Mouse (Mus musculus): ENCODE measurements at regions not wholly inside any gene's neighbourhood (a gene's known extent, or its start where the extent isn't known, plus 50 kb on each side); places are given as distances from the start of the nearest gene placed in this dataset.
A peak's percentile ranks its signal among the peaks of the same experiment; 100 is the strongest.

DNA sequence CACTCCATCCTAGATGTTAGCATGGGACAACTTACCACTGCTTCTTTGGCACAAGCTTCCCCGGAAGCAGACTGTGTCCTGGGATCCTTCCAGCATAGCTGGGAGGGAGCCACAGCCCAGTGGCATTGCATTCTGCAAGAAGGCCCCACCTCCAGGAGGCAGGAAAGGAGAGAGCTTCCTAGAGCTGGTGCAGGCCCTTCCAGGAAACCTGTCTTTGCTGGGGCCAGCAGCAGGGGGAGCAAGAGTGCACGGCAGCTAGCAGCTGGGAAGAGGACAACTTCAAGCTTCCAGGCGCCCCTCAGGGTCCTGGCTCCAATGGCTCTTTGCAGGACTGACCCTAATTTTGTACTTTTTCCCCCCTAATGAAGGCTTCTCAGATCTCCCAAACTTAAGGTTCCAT, 115.4 kb upstream of the Sorcs3 start:
- peak in 1 of 2 experiments; percentile 21 for DNase-seq (ENCODE audit: inconsistent age in 2 of 2, low spot score in 1 of 2)

- no peak for DNase-seq (ENCODE audit: inconsistent age in 2 of 2, low spot score in 1 of 2)
These were observed 108.5 kb upstream of the Sorcs3 start for GRCm38 (mm10) chr19:48097363-48097762.

DNA sequence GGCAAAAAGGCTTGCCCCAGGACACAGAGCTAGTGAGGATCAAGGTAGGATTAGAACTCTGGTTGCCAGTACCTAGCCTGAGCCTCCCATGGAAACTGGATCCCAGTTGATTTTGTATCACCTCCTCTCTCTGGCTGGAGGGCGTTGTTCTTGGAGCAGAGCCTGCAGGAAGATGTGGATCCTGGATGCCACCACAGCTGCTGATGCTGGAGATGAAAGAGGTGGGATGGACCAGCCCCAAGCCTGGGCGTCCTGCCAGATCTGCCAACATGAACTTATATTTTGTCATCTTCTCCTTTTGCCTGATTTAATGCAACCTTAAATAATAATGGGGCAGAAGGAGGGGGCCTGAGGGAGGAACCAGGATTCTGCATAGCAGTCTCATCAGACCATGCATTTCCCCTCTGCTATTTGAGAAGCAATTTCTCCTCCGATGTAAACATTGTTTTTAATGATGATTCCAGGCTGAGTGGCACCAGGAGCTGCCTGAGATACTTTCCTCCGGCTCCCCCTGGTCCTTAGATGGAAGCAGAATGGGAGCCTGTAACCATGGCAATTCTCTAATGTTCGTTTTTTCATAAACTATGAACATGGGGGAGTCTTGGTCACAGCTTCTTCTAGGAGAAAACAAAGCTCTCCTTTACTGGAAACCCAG, 107.8 kb upstream of the Sorcs3 start:
- no peak for DNase-seq (ENCODE audit: inconsistent age in 2 of 2, low spot score in 1 of 2)

- DNase-seq (ENCODE audit: inconsistent age in 2 of 2, low spot score in 1 of 2): no peak
These were observed 104.8 kb upstream of the Sorcs3 start for GRCm38 (mm10) chr19:48100991-48101390.

DNA sequence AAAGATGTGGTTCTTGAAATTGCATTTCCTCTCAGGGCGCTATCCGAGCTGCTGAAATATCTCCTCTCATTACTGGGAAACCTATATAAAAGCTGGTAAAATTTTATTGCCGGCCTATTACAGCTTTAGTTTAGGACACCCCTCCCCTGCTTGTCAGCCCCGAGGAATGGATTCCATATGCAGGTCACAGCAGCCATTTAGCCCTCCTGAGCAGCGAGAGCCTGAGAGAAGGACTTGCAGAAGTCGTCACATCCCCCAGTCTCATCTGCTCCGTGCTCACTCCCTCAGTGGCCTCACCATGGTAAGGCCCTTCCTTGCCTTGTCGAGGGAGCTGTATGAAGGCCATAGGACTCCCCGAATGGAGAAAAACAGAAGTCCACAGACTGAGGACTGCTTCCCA, 90.7 kb upstream of the Sorcs3 start:
- no peak for DNase-seq (ENCODE audit: inconsistent age in 2 of 2, low spot score in 1 of 2)

DNA sequence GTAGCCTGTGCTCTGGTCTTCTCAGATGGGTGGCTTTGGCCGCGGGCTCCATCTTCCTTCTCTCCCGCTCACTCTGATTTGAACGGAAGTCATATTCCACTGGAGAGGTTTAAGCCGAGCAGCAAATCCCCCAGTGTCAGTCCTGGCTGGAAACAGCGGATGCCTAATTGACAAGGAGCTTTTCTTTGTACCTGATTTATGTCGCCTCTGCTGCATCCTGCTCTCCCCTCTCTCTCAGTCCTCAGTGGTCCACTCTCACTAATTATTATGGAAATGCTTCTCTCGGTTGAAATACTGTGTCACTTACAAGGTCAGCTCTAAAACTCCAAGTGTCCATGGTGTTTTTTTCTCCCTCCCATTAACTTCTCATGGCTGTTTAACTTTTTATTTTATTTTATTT, 90.1 kb upstream of the Sorcs3 start:
- DNase-seq (ENCODE audit: inconsistent age in 2 of 2, low spot score in 1 of 2): no peak

DNA sequence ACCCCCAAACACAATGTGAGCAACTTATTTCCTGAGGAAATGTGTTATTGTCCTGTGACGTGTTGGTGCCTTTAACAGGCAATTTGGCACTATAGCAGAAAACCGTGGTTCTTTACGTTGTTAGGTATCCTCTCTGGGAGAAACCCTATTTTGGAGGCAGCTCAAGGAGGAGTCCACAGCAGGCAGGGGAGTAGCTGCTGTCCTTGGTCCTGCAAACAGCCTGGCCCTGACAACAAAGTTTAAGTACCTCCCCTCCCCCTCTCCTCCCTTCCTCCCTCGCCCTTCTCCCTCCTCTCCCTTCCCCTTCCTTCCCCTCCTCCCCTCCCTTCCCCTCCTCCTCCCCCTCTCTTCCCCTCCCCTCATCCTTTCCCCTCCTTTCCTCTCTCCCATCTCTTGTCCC, 89.1 kb upstream of the Sorcs3 start:
- DNase-seq (ENCODE audit: inconsistent age in 2 of 2, low spot score in 1 of 2): no peak

GRCm38 (mm10) chr19:48117646-48118045, 88.2 kb upstream of the Sorcs3 start:
- no peak for DNase-seq (ENCODE audit: inconsistent age in 2 of 2, low spot score in 1 of 2)

- DNase-seq (ENCODE audit: inconsistent age in 2 of 2, low spot score in 1 of 2): no peak
These were observed 83.5 kb upstream of the Sorcs3 start for GRCm38 (mm10) chr19:48122281-48122680.

GRCm38 (mm10) chr19:48123777-48124176, 82.0 kb upstream of the Sorcs3 start:
- DNase-seq (ENCODE audit: inconsistent age in 2 of 2, low spot score in 1 of 2): no peak

DNA sequence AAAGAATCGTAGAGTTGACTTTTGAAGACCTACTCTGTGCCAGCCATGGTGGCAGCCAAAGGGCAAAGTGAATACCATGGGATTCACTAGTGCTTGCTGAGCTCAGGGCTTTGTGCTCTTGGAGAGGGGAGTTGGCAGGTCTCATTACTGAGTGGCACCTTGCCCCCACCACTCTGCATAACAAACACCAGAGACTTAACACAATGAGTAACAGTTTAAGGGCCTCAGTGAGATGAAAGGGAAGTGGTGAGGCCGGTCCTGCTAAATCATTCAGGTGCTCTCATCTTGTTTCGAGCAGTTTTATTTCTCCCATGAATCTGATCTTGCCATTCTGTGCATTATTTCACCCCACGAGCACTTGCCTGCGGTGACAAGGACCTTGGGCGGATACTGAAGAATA, 80.1 kb upstream of the Sorcs3 start:
- no peak for DNase-seq (ENCODE audit: inconsistent age in 2 of 2, low spot score in 1 of 2)

DNA sequence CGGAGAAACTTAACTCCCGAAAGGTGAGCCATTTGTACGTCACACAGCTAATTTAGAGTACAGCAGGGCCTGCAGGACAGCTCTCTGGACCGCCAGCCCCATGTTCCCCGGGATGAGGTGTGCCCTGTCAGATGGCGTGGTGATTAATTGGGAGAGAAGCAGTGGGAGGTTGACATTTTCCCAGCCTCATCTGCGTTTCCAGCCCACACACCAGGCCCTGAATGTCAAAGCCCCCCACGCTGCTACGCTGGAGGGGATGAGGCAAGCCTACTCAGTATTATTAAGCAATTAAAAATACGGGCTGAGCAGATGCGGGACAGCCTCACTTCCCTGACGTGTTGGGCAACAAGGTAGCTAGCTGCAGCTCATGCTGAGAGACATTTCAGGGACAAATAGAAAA, 77.7 kb upstream of the Sorcs3 start:
- no peak for DNase-seq (ENCODE audit: inconsistent age in 2 of 2, low spot score in 1 of 2)

GRCm38 (mm10) chr19:48136231-48136630, 69.6 kb upstream of the Sorcs3 start:
- DNase-seq (ENCODE audit: inconsistent age in 2 of 2, low spot score in 1 of 2): no peak

GRCm38 (mm10) chr19:48144129-48144528, 61.7 kb upstream of the Sorcs3 start:
- DNase-seq (ENCODE audit: inconsistent age in 2 of 2, low spot score in 1 of 2): peak in 1 of 2 experiments; percentile 18

Measured in adrenal gland, adult (tissue).